Mouse (Mus musculus): ENCODE results near the gene Glipr1l1. TPM values are rescaled to one million over a fixed set of nuclear protein-coding genes. Genes with fewer than 3 reads are reported as not detected.
"Not testable (repeated sequence)": the region's sequence is repeated elsewhere in the genome, so short reads cannot be mapped to it uniquely, and the experiment has no call there.

Gene Glipr1l1
- polyA plus RNA-seq, 1 experiment, result not detected

DNA sequence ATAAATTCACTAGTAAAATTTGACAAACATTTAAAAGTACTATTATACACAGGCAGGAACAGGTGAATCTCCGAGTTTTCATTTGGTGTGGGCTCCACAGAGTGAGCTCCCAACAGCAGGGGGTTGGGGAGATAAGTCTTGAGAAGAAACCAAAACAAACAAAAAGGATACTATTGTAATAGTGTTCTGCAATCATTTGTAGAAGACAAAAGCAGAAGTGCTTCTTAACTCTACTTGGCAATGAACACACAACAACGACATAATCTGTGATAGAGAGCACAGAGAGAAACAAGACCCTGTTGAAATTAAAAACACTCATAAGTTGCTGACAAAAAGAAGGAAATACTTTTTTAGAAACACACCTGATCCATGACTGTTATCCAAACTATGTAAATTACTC lies 20.1 kb downstream of the Glipr1l1 start:
- Histone ChIP-seq H3K4me3 (ENCODE audit: low read depth, low read length) (no peak overlapping the region), H3K4me1 (ENCODE audit: control insufficient read depth, insufficient read depth, insufficient read length, low read length) (no peaks in the 10 kb centered on the region), H3K27ac (ENCODE audit: insufficient read depth, low read depth, low read length) (no peak overlapping the region), H3K36me3 (ENCODE audit: control insufficient read depth, insufficient read depth, low read length) (no peaks in the 10 kb centered on the region), H3K27me3 (ENCODE audit: control insufficient read depth, insufficient read depth, low read length) (no peaks in the 10 kb centered on the region)
- TF ChIP-seq CTCF (IDR thresholded peaks at IDR 0.05; ENCODE audit: extremely low read depth, insufficient read length, insufficient replicate concordance, low read depth, low read length) (no peak), POLR2A (IDR thresholded peaks at IDR 0.05; ENCODE audit: low read depth, low read length) (no peak)
- WGBS, result 23% methylated on average over 2 of the region's 2 CpGs

DNA sequence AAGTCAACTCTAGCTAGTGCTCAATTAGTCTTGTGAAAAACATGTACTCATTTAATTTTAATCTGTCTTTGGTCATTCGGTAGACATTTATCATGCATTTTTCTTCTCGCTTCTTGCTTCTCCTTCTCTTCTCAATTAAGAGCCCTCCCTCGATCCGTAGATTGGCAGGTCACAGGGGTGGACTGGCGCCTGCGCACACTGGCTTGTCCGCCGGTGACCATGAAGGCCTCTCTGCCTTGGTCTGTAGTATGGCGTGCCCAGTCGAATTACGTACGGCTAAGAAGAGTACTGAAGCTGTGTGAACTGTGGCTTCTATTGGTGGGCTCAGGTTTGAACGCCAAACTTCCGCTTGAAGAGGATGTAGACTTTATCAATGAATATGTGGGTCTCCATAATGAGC lies 23.2 kb downstream of the Glipr1l1 start, which contains the start of gene Glipr1l2:
TSS of gene Glipr1l2 (plus strand) at position 198 of the 400 bp plus-strand sequence.
- TF ChIP-seq CTCF (IDR thresholded peaks at IDR 0.05; ENCODE audit: extremely low read depth, insufficient read length, insufficient replicate concordance, low read depth, low read length) (no peak), POLR2A (IDR thresholded peaks at IDR 0.05; ENCODE audit: low read depth, low read length) (no peak)
- no peaks in the 10 kb centered on the region for H3K27me3 ChIP-seq (ENCODE audit: control insufficient read depth, insufficient read depth, low read length)
- no peaks in the 10 kb centered on the region for H3K36me3 ChIP-seq (ENCODE audit: control insufficient read depth, insufficient read depth, low read length)
- WGBS, result 93% methylated on average over 14 of the region's 14 CpGs
- H3K4me1 ChIP-seq (ENCODE audit: control insufficient read depth, insufficient read depth, insufficient read length, low read length), result no peaks in the 10 kb centered on the region
- H3K27ac ChIP-seq (ENCODE audit: insufficient read depth, low read depth, low read length), result no peak within 1 kb of the TSS
- no peak within 1 kb of the TSS for H3K4me3 ChIP-seq (ENCODE audit: low read depth, low read length)

DNA sequence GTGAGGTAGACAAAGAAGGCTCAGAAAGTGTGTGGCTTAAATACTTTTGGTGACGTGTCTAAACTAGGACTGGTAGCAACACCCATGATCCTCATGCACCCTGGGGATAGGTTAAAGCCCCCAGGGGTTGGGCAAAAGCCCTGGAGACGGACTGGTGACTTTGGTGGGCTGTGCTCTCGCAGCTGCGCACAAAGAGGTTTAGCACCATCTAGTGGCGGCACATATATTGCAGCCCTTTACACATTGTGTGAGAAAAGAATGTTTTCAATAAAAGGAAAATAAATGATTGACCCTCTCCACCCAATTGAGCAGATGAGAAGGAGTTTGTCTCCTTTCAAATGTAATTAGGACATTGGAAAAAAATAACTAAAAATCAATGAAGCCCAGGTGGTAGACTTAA lies 45.8 kb downstream of the Glipr1l1 start:
- not testable (repeated sequence) for H3K27me3 ChIP-seq (ENCODE audit: control insufficient read depth, insufficient read depth, low read length); H3K4me1 ChIP-seq (ENCODE audit: control insufficient read depth, insufficient read depth, insufficient read length, low read length); H3K27ac ChIP-seq (ENCODE audit: insufficient read depth, low read depth, low read length); H3K36me3 ChIP-seq (ENCODE audit: control insufficient read depth, insufficient read depth, low read length); H3K4me3 ChIP-seq (ENCODE audit: low read depth, low read length)
- WGBS, result 4% methylated on average over 5 of the region's 5 CpGs
- TF ChIP-seq CTCF (IDR thresholded peaks at IDR 0.05; ENCODE audit: extremely low read depth, insufficient read length, insufficient replicate concordance, low read depth, low read length), result peak; percentile 48; the same call in 1 of the 2 replicates

DNA sequence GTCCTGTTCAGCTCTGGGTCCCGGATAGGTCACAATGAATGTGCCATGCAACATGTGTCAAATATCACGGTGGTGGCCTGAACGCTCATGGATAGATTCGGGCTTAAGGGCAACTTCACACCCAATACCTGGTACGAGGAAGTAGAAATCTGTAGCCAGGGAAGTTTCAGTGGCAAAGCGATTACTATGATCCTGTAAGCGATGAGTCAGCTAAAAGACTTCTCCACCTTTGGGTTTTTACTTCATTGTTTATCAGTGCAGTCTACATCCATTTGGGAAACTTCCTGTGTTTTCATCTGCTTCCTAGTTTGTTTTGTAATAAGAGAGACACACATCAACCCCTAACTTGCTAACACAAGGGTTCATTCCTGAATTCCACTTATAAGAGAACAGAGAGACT lies 50.4 kb downstream of the Glipr1l1 start:
- TF ChIP-seq POLR2A (IDR thresholded peaks at IDR 0.05; ENCODE audit: low read depth, low read length), result no peak
- TF ChIP-seq CTCF (IDR thresholded peaks at IDR 0.05; ENCODE audit: extremely low read depth, insufficient read length, insufficient replicate concordance, low read depth, low read length), result no peak
- 85% methylated on average over 7 of the region's 7 CpGs for WGBS
- no peaks in the 10 kb centered on the region for H3K36me3 ChIP-seq (ENCODE audit: control insufficient read depth, insufficient read depth, low read length)
- no peaks in the 10 kb centered on the region for H3K4me1 ChIP-seq (ENCODE audit: control insufficient read depth, insufficient read depth, insufficient read length, low read length)
- H3K4me3 ChIP-seq (ENCODE audit: low read depth, low read length), result no peak overlapping the region
- no peaks in the 10 kb centered on the region for H3K27me3 ChIP-seq (ENCODE audit: control insufficient read depth, insufficient read depth, low read length)
- no peak overlapping the region for H3K27ac ChIP-seq (ENCODE audit: insufficient read depth, low read depth, low read length)

DNA sequence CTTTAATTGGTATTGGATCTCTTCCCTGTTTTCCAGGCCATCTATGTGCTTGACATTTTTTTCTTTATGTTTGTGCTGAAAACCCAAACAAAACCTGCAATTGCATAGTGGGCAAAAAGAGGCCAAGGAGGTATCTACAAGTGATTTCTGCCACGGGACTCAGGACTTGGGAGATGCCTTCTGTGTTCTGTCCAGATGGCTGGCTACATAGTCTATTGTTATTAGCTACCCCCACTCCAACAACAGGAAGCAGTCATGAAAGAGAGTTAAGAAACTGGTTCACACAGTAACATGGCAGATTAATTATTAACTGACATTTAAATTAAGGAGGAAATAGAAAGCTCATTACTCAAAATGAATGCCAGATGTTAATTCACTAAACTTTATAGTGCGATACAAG lies 65.1 kb downstream of the Glipr1l1 start:
- 28% methylated on average over 2 of the region's 2 CpGs for WGBS
- H3K27me3 ChIP-seq (ENCODE audit: control insufficient read depth, insufficient read depth, low read length); H3K4me1 ChIP-seq (ENCODE audit: control insufficient read depth, insufficient read depth, insufficient read length, low read length); H3K36me3 ChIP-seq (ENCODE audit: control insufficient read depth, insufficient read depth, low read length); H3K4me3 ChIP-seq (ENCODE audit: low read depth, low read length); H3K27ac ChIP-seq (ENCODE audit: insufficient read depth, low read depth, low read length): not testable (repeated sequence)

DNA sequence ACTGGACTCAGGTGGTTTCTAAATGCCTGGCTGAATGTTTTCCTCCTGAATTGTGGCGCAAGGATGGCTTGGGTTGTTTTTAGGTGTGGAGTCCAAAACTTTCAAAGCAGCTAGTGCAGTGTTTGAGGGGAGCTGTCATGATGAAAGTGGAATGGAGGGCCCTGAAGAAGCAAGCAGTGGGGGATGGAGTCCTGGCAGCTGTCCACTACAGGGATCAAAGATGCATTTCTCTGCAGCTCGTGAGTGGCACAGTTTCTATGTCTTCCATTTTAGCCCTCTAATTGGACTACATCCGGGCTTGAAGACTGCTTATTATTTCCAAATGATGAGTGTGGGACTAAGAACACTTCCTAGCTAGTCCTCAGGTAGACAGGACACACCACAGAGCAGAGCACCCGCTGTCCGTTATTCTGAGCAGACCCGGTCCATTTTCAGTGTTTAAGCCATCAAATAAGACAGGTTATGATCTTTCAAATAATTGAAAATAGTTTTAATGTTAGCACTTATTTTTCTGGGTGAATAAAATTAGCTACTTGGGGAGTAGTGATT lies 67.8 kb downstream of the Glipr1l1 start:
- H3K27ac ChIP-seq (ENCODE audit: insufficient read depth, low read depth, low read length); H3K27me3 ChIP-seq (ENCODE audit: control insufficient read depth, insufficient read depth, low read length); H3K4me3 ChIP-seq (ENCODE audit: low read depth, low read length); H3K4me1 ChIP-seq (ENCODE audit: control insufficient read depth, insufficient read depth, insufficient read length, low read length); H3K36me3 ChIP-seq (ENCODE audit: control insufficient read depth, insufficient read depth, low read length): not testable (repeated sequence)
- WGBS, result 73% methylated on average over 6 of the region's 6 CpGs

Other genes with a start within 250 kb of the Glipr1l1 start
- 0.83 and 1.2 TPM in 2 replicates for gene Krr1, start 87.5 kb upstream of the Glipr1l1 start, polyA plus RNA-seq (2012; rRNA removed)
- 11.2 and 13.2 TPM in 2 replicates for gene Glipr1, start 57.6 kb upstream of the Glipr1l1 start, polyA plus RNA-seq (2012; rRNA removed)
- not detected in 2 replicates for gene Glipr1l2, start 23.2 kb downstream of the Glipr1l1 start, polyA plus RNA-seq (2012; rRNA removed)
- gene Glipr1l3, start 100.1 kb downstream of the Glipr1l1 start, polyA plus RNA-seq (2012; rRNA removed), result not detected in 2 replicates
- gene Caps2, start 103.4 kb downstream of the Glipr1l1 start, polyA plus RNA-seq (2012; rRNA removed), result not detected in 2 replicates
- 0.09 and 0.18 TPM in 2 replicates for gene Kcnc2, start 210.9 kb downstream of the Glipr1l1 start, polyA plus RNA-seq (2012; rRNA removed)

Data from small intestine, adult 2 months (tissue).